Mouse (Mus musculus): ENCODE measurements around the gene Mup2.
"Not testable (repeated sequence)": the region's sequence is repeated elsewhere in the genome, so short reads cannot be mapped to it uniquely, and the experiment has no call there.

Gene Mup2

GRCm38 (mm10) chr4:60154189-60154588 is at the start of gene Mup2:
TSS of gene Mup2 (minus strand) at chr4:60154289.
- DNase-seq (ENCODE audit: low spot score): not testable (repeated sequence)

Measured in left cerebral cortex, adult 11 months (tissue).